Mouse (Mus musculus): ENCODE results near the gene Mecom.

Mecom gene

GRCm38 (mm10) chr3:30513314-30513997 lies 34.4 kb downstream of the Mecom start:
- no peak for DNase-seq

DNA sequence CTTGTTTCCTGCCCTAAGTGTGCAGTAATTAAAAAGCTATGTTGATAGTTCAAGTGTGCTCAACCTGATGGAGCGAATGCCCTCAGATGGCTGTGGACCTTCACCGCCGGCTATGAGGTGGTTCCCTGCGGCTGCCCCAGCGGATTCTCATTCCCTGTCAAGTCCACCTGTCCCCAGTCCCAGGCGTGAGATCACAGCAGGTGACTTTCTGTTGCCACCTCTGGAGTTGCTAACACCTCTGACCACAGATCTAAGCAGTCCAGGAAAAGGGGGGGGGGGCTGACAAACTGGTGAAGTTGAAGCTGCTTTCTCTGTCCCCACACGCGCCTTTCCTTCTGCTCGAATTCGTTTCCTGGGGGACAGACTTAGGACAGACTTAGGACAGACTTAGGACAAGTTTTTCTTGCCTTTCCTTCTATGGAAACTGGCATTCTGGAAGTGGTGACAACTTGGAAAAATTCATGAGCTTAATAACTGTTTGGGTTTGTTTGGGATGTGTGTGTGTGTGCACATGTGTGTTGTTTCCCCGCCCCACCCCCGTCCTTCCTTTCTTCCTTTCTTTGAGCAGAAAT lies 35.3 kb downstream of the Mecom start:
- no peak for DNase-seq

GRCm38 (mm10) chr3:30511796-30512195 lies 36.0 kb downstream of the Mecom start:
- no peak for DNase-seq

- DNase-seq = no peak
Observed at GRCm38 (mm10) chr3:30511062-30511640, 36.7 kb downstream of the Mecom start.

GRCm38 (mm10) chr3:30510646-30511045 lies 37.2 kb downstream of the Mecom start:
- DNase-seq = no peak

- no peak for DNase-seq
Observed at GRCm38 (mm10) chr3:30510105-30510504, 37.7 kb downstream of the Mecom start.

GRCm38 (mm10) chr3:30508930-30509910 lies 38.6 kb downstream of the Mecom start:
- DNase-seq = no peak

- DNase-seq = no peak
Observed at GRCm38 (mm10) chr3:30508296-30508929, 39.4 kb downstream of the Mecom start.

DNA sequence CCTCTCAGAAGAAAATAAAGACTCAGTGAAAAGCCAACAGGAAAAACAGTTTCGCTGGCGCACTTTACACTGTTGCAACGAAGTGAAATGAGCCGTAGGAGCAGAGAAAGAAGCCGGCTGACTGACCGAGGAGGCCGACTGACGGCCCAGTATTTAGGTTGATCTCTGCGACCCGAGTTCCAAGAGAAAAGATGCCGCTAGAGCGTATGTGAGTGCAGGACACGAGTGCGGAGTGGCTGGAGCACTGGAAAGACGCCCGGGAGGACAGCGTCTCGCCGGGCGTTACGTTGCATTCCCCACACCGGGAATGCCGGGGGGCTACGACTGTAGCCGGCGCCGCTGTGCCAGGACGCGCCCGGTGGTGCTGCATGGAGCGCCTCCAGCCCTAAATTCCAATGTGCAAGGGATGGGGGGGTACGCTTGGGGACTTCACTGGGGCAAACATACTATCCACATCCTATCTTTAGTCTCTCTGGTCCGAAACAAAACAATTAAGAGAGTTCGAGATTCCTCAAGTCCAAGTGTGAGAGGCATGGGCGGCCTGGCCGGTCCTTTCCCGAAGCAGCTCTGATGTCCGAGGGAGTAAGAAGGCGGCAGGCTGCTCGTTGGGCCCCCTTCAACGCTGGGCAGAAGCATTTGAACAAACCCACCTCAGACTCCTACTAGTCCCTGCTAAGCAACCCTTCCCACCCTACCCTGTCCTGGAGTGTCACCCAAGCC lies 40.1 kb downstream of the Mecom start:
- DNase-seq = no peak

DNA sequence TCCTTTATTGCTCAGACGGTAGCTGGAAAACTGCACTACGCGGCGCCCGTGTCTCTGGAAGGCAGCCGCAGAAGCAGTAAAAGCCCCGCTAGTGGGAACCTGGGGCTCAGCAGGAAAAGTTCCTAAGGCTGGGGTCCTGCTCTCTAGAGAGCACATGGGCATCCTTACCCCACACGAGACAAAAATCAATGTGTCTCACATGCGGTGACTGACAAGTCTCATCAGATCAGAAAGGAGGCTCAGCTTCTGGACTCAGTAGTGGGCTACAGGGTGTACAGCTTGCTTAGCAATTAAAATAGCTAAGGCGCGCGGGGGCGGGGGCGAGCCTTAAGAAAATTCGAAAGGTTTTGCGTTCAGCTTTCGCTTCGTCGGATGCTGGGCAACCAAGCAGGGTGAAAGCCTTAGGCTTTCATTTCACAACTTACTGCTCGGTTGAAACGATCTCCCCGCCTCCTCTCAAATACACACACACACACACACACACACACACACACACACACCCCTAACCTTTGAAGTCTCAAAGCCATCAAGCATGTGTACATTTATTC lies 40.7 kb downstream of the Mecom start:
- no peak for DNase-seq

GRCm38 (mm10) chr3:30506329-30507027 lies 41.3 kb downstream of the Mecom start:
- DNase-seq = no peak

DNA sequence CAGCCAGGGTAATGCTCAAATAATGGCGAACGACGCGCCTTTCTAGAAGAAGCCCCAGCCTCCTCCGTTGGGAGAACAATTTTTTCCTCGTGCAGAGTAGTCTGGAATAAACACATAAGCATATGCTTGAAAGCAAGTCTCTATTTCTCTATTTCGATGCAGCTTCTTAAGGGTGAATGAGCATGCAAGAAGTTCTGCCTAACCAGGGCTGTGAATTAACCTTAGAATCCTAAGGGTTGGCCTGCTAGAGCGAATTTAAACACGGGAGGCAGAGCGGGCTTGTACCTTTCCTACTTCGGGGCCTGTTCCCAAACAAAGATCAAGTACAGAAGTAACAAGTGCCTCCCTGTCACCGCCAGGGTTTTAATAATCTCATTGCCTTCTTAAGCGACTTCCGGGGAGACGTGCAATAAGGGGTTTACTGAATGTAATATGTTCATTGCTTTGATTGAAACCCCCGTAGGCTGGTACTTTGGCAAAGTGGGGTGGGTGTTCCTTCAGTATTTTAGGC lies 42.0 kb downstream of the Mecom start:
- DNase-seq = no peak

- no peak for DNase-seq
Observed at GRCm38 (mm10) chr3:30504561-30504960, 43.2 kb downstream of the Mecom start.

DNA sequence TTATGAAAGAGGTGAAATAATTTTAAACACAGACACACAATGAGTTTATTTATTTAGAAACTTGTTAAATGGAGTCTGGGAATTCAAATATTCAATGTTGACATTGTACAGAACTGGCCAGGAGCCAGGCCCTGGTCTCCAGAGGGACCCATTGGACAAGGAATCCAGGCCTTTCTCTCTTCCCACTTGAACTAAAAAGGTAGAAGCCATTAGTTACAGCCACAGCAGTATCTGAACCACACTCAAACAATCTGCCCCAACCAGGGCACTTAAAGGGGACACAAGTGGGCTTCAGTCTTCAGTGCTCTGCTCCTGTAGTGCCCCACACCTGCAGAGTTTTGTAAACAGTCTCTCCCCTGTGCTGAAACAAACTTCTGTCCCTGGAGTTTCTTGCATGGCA lies 44.0 kb downstream of the Mecom start:
- DNase-seq = no peak

GRCm38 (mm10) chr3:30498202-30498828 lies 49.5 kb downstream of the Mecom start:
- DNase-seq = no peak

GRCm38 (mm10) chr3:30494371-30494770 lies 53.4 kb downstream of the Mecom start:
- no peak for DNase-seq

GRCm38 (mm10) chr3:30488808-30489207 lies 59.0 kb downstream of the Mecom start:
- DNase-seq = no peak

DNA sequence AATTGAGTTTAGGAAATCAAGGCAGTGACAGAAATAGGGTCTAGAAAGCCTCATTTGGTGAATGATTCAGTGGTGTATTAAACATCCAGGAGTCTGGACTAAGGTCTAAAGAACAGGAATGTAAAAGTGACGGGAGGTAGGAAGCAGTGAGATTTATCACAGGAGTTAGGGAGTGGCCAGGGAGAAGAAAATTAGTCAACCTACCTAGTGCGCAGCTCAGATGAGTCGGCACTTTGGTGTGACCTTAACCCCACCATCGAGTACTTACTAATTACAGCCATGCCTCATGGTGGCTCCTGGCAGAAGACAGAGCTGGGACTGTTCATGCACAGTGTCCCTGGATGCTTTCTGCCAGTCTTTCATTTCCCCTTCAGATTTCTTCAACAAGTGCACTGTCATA lies 61.4 kb downstream of the Mecom start:
- DNase-seq = no peak

- DNase-seq = no peak
Observed at GRCm38 (mm10) chr3:30483006-30483684, 64.7 kb downstream of the Mecom start.

GRCm38 (mm10) chr3:30481682-30482081 lies 66.1 kb downstream of the Mecom start:
- no peak for DNase-seq
